Mouse (Mus musculus): ENCODE measurements around the gene Mgarp. TPM values are rescaled to one million over a fixed set of nuclear protein-coding genes. Genes with fewer than 3 reads are reported as not detected.

Mgarp gene
- polyA plus RNA-seq, 1 experiment = 4.6 TPM

- TF ChIP-seq GATA1 (IDR thresholded peaks at IDR 0.05; ENCODE audit: low read length) = no peak
Observed at GRCm38 (mm10) chr3:51379786-51380659, 16.5 kb downstream of the Mgarp start.

GRCm38 (mm10) chr3:51378665-51378946 lies 17.9 kb downstream of the Mgarp start:
- TF ChIP-seq GATA1 (IDR thresholded peaks at IDR 0.05; ENCODE audit: low read length) = no peak

GRCm38 (mm10) chr3:51377878-51378664 lies 18.5 kb downstream of the Mgarp start:
- TF ChIP-seq GATA1 (IDR thresholded peaks at IDR 0.05; ENCODE audit: low read length) = no peak

GRCm38 (mm10) chr3:51375307-51376265 lies 21.0 kb downstream of the Mgarp start:
- TF ChIP-seq GATA1 (IDR thresholded peaks at IDR 0.05; ENCODE audit: low read length) = peak; percentile 25

- TF ChIP-seq GATA1 (IDR thresholded peaks at IDR 0.05; ENCODE audit: low read length) = no peak
Observed at GRCm38 (mm10) chr3:51373544-51373943, 23.0 kb downstream of the Mgarp start.

GRCm38 (mm10) chr3:51372883-51373282 lies 23.7 kb downstream of the Mgarp start:
- no peak for TF ChIP-seq GATA1 (IDR thresholded peaks at IDR 0.05; ENCODE audit: low read length)

GRCm38 (mm10) chr3:51371826-51372225 lies 24.7 kb downstream of the Mgarp start:
- TF ChIP-seq GATA1 (IDR thresholded peaks at IDR 0.05; ENCODE audit: low read length) = no peak

GRCm38 (mm10) chr3:51368011-51368410 lies 28.5 kb downstream of the Mgarp start:
- TF ChIP-seq GATA1 (IDR thresholded peaks at IDR 0.05; ENCODE audit: low read length) = no peak

- TF ChIP-seq GATA1 (IDR thresholded peaks at IDR 0.05; ENCODE audit: low read length) = no peak
Observed at GRCm38 (mm10) chr3:51366926-51367325, 29.6 kb downstream of the Mgarp start.

GRCm38 (mm10) chr3:51365517-51365882 lies 31.0 kb downstream of the Mgarp start:
- no peak for TF ChIP-seq GATA1 (IDR thresholded peaks at IDR 0.05; ENCODE audit: low read length)

- TF ChIP-seq GATA1 (IDR thresholded peaks at IDR 0.05; ENCODE audit: low read length) = no peak
Observed at GRCm38 (mm10) chr3:51364703-51365516, 31.6 kb downstream of the Mgarp start.

GRCm38 (mm10) chr3:51361066-51361465 lies 35.5 kb downstream of the Mgarp start:
- no peak for TF ChIP-seq GATA1 (IDR thresholded peaks at IDR 0.05; ENCODE audit: low read length)

GRCm38 (mm10) chr3:51359558-51360307 lies 36.8 kb downstream of the Mgarp start:
- no peak for TF ChIP-seq GATA1 (IDR thresholded peaks at IDR 0.05; ENCODE audit: low read length)

Data from G1E-ER4 (cell line).